Mouse (Mus musculus): ENCODE data around the gene Itgb2l.
A peak's percentile ranks its signal among the peaks of the same experiment; 100 is the strongest.

Gene Itgb2l

DNA sequence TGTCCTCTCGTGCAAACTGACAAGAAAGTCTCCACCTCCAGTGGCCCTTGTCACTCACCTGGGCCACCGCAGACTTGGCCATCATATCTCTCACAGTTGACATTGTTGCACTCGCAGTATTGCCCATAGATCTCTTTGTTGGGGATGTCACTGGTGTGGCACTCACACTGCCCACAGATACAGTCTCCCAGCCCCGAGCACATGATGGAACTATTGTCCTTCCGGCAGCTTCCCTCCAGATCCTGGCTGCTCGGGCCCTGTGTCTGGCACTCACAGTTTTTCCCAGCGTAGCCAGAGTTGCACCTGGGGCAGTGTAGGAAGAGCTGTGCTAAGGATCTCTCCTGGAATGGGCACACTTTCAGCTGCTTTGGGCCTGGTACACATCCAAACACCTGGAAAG lies 16.7 kb downstream of the Itgb2l start:
- DNase-seq (ENCODE audit: low spot score): peak; percentile 30

DNA sequence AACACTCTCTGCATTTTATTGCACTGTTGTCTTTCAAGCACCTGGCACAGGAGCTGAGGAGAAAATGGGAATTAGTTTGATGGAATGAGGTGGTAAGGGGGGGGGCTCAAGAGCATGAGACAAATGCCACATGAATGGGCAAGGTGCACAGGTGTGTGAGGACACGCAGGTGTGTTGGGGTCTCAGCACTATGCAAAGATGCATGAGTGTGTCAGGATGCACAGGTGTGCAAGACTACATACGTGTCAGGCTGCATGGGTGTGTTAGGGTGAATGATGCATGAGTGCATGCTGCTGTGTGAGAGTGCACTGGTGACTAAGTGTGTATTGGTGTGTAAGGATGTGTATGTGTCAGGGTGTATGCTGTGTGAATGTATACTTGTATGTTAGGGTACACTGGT lies 18.4 kb downstream of the Itgb2l start:
- peak; percentile 14 for DNase-seq (ENCODE audit: low spot score)

DNA sequence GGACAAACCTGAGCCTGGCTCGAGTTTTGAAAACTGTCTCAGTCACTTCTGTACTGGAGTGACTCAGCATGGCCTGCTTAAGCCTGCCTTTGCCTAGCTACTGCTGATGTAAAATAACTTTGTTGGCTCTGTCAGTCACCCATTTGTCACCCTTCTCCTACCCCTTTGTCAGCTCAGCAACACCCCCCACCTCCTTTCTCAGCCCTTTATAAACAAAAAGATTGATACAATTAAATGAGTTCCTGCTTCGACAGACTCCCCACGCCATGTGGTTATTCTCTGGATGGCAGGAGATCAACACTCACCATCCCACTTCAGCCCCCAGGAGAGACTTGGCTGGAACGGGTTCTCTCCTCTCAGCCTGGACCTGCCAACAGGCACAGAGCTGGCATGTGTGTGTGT lies 35.4 kb downstream of the Itgb2l start:
- peak; percentile 33 for DNase-seq (ENCODE audit: low spot score)

- DNase-seq (ENCODE audit: low spot score): peak; percentile 21
Observed at GRCm38 (mm10) chr16:96406312-96406711, 37.1 kb downstream of the Itgb2l start.

- peak; percentile 17 for DNase-seq (ENCODE audit: low spot score)
Observed at GRCm38 (mm10) chr16:96402294-96402693, 41.1 kb downstream of the Itgb2l start.

DNA sequence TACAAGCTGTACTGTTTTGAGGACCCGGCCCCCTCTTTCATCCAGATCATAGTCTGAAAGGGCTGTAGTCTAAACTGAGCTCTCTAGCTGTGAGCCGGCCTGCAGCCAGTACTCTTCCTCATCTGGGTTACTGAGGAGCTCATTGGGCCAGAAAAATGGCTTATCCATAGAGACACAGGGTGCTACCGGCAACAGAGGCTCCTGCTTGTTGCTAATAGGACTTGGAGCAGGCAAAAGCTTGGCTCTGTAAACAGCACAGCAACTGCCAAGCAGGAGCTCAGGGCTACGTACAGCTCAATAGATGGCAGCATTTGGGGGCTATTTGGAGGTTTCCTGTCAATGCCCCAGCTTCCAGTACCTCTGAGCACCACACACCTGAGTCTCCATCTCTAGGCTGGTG lies 43.4 kb downstream of the Itgb2l start:
- DNase-seq (ENCODE audit: low spot score): no peak

- DNase-seq (ENCODE audit: low spot score): no peak
Observed at GRCm38 (mm10) chr16:96398806-96399205, 44.6 kb downstream of the Itgb2l start.

- no peak for DNase-seq (ENCODE audit: low spot score)
Observed at GRCm38 (mm10) chr16:96396013-96396650, 47.3 kb downstream of the Itgb2l start.

DNA sequence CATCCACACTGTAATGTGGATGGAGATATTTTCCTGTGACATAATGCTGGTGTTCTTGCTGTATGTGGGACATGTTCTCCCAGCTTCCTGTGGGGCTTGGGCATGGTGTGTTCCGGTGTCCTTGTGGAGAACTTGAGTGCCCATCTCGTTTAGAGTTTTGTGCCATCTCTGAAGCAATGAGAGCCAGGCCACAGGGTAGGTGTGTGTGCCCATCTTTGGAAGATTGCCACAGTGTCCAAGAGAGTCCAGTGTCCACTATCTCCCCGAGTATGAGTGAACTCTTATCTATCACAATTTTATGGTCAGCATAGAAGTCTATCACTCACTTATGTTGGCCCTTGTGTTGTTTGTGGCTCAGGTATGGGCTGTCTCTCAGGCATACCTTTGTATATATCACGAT lies 47.9 kb downstream of the Itgb2l start:
- no peak for DNase-seq (ENCODE audit: low spot score)

- DNase-seq (ENCODE audit: low spot score): no peak
Observed at GRCm38 (mm10) chr16:96391070-96391469, 52.3 kb downstream of the Itgb2l start.

- DNase-seq (ENCODE audit: low spot score): no peak
Observed at GRCm38 (mm10) chr16:96388481-96388880, 54.9 kb downstream of the Itgb2l start.

- DNase-seq (ENCODE audit: low spot score): no peak
Observed at GRCm38 (mm10) chr16:96387685-96388371, 55.6 kb downstream of the Itgb2l start.

DNA sequence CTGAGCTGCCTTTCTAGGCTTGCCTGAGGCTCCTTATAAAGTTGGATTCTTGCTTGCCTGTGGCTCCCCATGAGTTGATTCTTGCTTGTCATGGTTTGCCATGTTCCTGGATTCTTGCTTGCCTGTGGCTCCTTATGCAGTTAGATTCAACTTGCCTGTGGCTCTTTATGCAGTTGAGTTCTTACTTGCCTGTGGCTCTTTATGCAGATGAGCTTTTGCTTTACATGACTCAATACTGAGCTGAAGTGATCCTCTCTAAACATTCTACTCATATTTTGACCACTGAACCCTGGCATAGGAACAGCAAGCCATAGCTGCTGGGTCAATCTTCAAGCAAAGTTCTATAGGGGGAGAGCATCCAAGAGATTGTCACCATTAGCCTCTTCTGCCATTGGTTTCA lies 58.7 kb downstream of the Itgb2l start:
- DNase-seq (ENCODE audit: low spot score): no peak

- DNase-seq (ENCODE audit: low spot score): no peak
Observed at GRCm38 (mm10) chr16:96382496-96383181, 60.8 kb downstream of the Itgb2l start.

GRCm38 (mm10) chr16:96381435-96381834 lies 62.0 kb downstream of the Itgb2l start:
- no peak for DNase-seq (ENCODE audit: low spot score)

DNA sequence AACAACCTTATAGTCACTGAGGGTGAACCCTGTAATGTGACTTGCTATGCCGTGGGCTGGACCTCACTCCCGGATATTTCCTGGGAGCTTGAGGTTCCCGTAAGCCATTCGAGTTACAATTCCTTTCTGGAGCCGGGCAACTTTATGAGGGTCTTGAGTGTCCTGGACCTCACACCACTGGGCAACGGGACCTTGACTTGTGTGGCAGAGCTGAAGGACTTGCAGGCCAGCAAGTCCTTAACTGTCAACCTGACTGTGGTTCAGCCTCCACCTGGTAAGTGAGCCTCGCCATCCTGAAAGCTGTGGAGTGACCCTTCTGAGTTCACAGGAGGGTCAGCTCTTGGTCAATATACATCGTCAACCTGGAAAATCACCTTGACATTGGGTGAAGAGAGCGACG lies 65.3 kb downstream of the Itgb2l start:
- DNase-seq (ENCODE audit: low spot score): no peak

GRCm38 (mm10) chr16:96376342-96376741 lies 67.1 kb downstream of the Itgb2l start:
- DNase-seq (ENCODE audit: low spot score): no peak

DNA sequence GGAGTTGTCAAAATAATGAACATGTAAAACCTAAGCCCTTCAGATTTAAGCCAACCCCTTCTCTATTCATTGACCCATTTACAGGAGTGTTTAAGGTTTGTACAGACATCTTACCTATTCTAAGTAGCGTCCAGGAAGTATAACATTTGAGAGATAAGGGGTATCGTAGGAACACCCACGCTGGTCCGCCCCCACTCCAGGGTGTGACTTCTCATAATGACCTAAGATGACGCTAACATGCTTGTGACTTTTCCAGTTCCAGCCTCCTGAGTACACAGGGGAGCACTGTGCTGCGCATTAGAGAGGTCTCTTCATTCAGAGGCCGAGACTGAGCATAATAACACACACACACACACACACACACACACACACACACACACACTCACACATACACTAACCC lies 67.9 kb downstream of the Itgb2l start:
- DNase-seq (ENCODE audit: low spot score): no peak

DNA sequence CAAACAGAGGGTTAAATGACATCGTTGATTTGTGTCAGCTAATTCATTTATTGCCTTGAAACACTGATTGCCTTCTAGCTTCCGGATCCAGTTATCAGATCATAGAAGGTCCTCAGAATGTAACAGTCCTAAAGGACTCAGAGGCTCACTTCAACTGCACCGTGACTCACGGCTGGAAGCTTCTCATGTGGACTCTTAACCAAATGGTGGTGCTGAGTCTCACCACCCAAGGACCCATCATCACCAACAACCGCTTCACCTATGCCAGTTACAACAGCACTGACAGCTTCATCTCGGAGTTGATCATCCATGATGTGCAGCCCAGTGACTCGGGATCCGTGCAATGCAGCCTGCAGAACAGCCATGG lies 70.7 kb downstream of the Itgb2l start:
- no peak for DNase-seq (ENCODE audit: low spot score)
